Mouse (Mus musculus): ENCODE measurements around the gene Txndc2. TPM values are rescaled to one million over a fixed set of nuclear protein-coding genes. Genes with fewer than 3 reads are reported as not detected.

Txndc2 gene
- polyA plus RNA-seq, 1 experiment from 2014 or later, result 0.15 TPM

- Histone ChIP-seq H3K27me3 (no peaks in the 10 kb centered on the region), H3K9me3 (no peaks in the 10 kb centered on the region), H3K27ac (peak overlapping the region; percentile 99), H3K4me1 (replicated peaks) (peaks cover 36% of the 10 kb centered on the region), H3K36me3 (no peaks in the 10 kb centered on the region), H3K4me2 (peak overlapping the region; percentile 64), H3K9ac (replicated peaks) (peak overlapping the region; percentile 97), H3K4me3 (replicated peaks) (peak overlapping the region; percentile 98)
- peak; percentile 45 for ATAC-seq (ENCODE audit: insufficient number of reproducible peaks, insufficient read depth, low FRiP score, low TSS enrichment, low read depth)
- under 1% methylated on average over 68 of the region's 91 CpGs for WGBS
Observed at GRCm38 (mm10) chr17:65612391-65613141, 29.4 kb downstream of the Txndc2 start.

GRCm38 (mm10) chr17:65611721-65612120 lies 30.2 kb downstream of the Txndc2 start:
- H3K4me1 ChIP-seq (replicated peaks), result peaks cover 42% of the 10 kb centered on the region
- no peaks in the 10 kb centered on the region for H3K9me3 ChIP-seq
- H3K27ac ChIP-seq, result no peak overlapping the region
- H3K9ac ChIP-seq (replicated peaks), result 0 out of 2 replicates have a peak overlapping the region, but pooled peaks have one; percentile 12
- peak overlapping the region; percentile 64 for H3K4me2 ChIP-seq
- H3K4me3 ChIP-seq (replicated peaks), result peak overlapping the region; percentile 98
- no peaks in the 10 kb centered on the region for H3K27me3 ChIP-seq
- 7% methylated on average over 4 of the region's 4 CpGs for WGBS
- H3K36me3 ChIP-seq, result no peaks in the 10 kb centered on the region
- no peak for ATAC-seq (ENCODE audit: insufficient number of reproducible peaks, insufficient read depth, low FRiP score, low TSS enrichment, low read depth)

- H3K4me2 ChIP-seq, result no peak overlapping the region
- H3K4me3 ChIP-seq (replicated peaks), result no peak overlapping the region
- no peaks in the 10 kb centered on the region for H3K36me3 ChIP-seq
- H3K9me3 ChIP-seq, result no peaks in the 10 kb centered on the region
- H3K9ac ChIP-seq (replicated peaks), result no peak overlapping the region
- H3K27ac ChIP-seq, result no peak overlapping the region
- WGBS, result 85% methylated on average over 5 of the region's 5 CpGs
- H3K4me1 ChIP-seq (replicated peaks), result peaks cover 49% of the 10 kb centered on the region
- no peaks in the 10 kb centered on the region for H3K27me3 ChIP-seq
- no peak for ATAC-seq (ENCODE audit: insufficient number of reproducible peaks, insufficient read depth, low FRiP score, low TSS enrichment, low read depth)
Observed at GRCm38 (mm10) chr17:65608743-65609142, 33.2 kb downstream of the Txndc2 start.

- no peaks in the 10 kb centered on the region for H3K9me3 ChIP-seq
- no peak overlapping the region for H3K4me3 ChIP-seq (replicated peaks)
- H3K9ac ChIP-seq (replicated peaks), result no peak overlapping the region
- 81% methylated on average over 2 of the region's 2 CpGs for WGBS
- H3K4me1 ChIP-seq (replicated peaks), result peaks cover 49% of the 10 kb centered on the region
- ATAC-seq (ENCODE audit: insufficient number of reproducible peaks, insufficient read depth, low FRiP score, low TSS enrichment, low read depth), result no peak
- no peak overlapping the region for H3K4me2 ChIP-seq
- H3K36me3 ChIP-seq, result no peaks in the 10 kb centered on the region
- no peak overlapping the region for H3K27ac ChIP-seq
- H3K27me3 ChIP-seq, result no peaks in the 10 kb centered on the region
Observed at GRCm38 (mm10) chr17:65608312-65608687, 33.7 kb downstream of the Txndc2 start.

GRCm38 (mm10) chr17:65607574-65608311 lies 34.2 kb downstream of the Txndc2 start:
- 58% methylated on average over 7 of the region's 7 CpGs for WGBS
- H3K4me3 ChIP-seq (replicated peaks), result no peak overlapping the region
- no peak overlapping the region for H3K4me2 ChIP-seq
- H3K27me3 ChIP-seq, result no peaks in the 10 kb centered on the region
- ATAC-seq (ENCODE audit: insufficient number of reproducible peaks, insufficient read depth, low FRiP score, low TSS enrichment, low read depth), result no peak
- no peaks in the 10 kb centered on the region for H3K9me3 ChIP-seq
- H3K27ac ChIP-seq, result no peak overlapping the region
- H3K36me3 ChIP-seq, result no peaks in the 10 kb centered on the region
- peaks cover 49% of the 10 kb centered on the region for H3K4me1 ChIP-seq (replicated peaks)
- no peak overlapping the region for H3K9ac ChIP-seq (replicated peaks)

GRCm38 (mm10) chr17:65606014-65606413 lies 36.0 kb downstream of the Txndc2 start:
- H3K4me3 ChIP-seq (replicated peaks), result no peak overlapping the region
- H3K4me2 ChIP-seq, result no peak overlapping the region
- no peaks in the 10 kb centered on the region for H3K27me3 ChIP-seq
- no peaks in the 10 kb centered on the region for H3K36me3 ChIP-seq
- ATAC-seq (ENCODE audit: insufficient number of reproducible peaks, insufficient read depth, low FRiP score, low TSS enrichment, low read depth), result no peak
- H3K9me3 ChIP-seq, result no peaks in the 10 kb centered on the region
- no peak overlapping the region for H3K27ac ChIP-seq
- WGBS, result 83% methylated on average over 4 of the region's 4 CpGs
- no peak overlapping the region for H3K9ac ChIP-seq (replicated peaks)
- H3K4me1 ChIP-seq (replicated peaks), result peaks cover 42% of the 10 kb centered on the region

- Histone ChIP-seq H3K27me3 (no peaks in the 10 kb centered on the region), H3K4me3 (replicated peaks) (no peak overlapping the region), H3K27ac (no peak overlapping the region), H3K36me3 (no peaks in the 10 kb centered on the region), H3K4me1 (replicated peaks) (peaks cover 48% of the 10 kb centered on the region), H3K9ac (replicated peaks) (no peak overlapping the region), H3K9me3 (no peaks in the 10 kb centered on the region), H3K4me2 (no peak overlapping the region)
- no peak for ATAC-seq (ENCODE audit: insufficient number of reproducible peaks, insufficient read depth, low FRiP score, low TSS enrichment, low read depth)
Observed at GRCm38 (mm10) chr17:65604892-65605291, 37.1 kb downstream of the Txndc2 start.

GRCm38 (mm10) chr17:65604315-65604714 lies 37.7 kb downstream of the Txndc2 start:
- no peak overlapping the region for H3K4me2 ChIP-seq
- H3K36me3 ChIP-seq, result no peaks in the 10 kb centered on the region
- H3K4me1 ChIP-seq (replicated peaks), result peaks cover 43% of the 10 kb centered on the region
- no peak overlapping the region for H3K27ac ChIP-seq
- H3K9me3 ChIP-seq, result no peaks in the 10 kb centered on the region
- H3K27me3 ChIP-seq, result no peaks in the 10 kb centered on the region
- H3K4me3 ChIP-seq (replicated peaks), result no peak overlapping the region
- no peak for ATAC-seq (ENCODE audit: insufficient number of reproducible peaks, insufficient read depth, low FRiP score, low TSS enrichment, low read depth)
- H3K9ac ChIP-seq (replicated peaks), result no peak overlapping the region

GRCm38 (mm10) chr17:65597857-65598486 lies 44.0 kb downstream of the Txndc2 start:
- Histone ChIP-seq H3K4me3 (replicated peaks) (no peak overlapping the region), H3K4me2 (no peak overlapping the region), H3K9ac (replicated peaks) (no peak overlapping the region), H3K9me3 (no peaks in the 10 kb centered on the region), H3K36me3 (peaks cover 2% of the 10 kb centered on the region), H3K27me3 (no peaks in the 10 kb centered on the region), H3K4me1 (replicated peaks) (peaks cover 24% of the 10 kb centered on the region), H3K27ac (no peak overlapping the region)
- 84% methylated on average over 3 of the region's 3 CpGs for WGBS
- ATAC-seq (ENCODE audit: insufficient number of reproducible peaks, insufficient read depth, low FRiP score, low TSS enrichment, low read depth), result no peak

- H3K4me2 ChIP-seq, result no peak overlapping the region
- peaks cover 19% of the 10 kb centered on the region for H3K36me3 ChIP-seq
- H3K9ac ChIP-seq (replicated peaks), result no peak overlapping the region
- H3K4me3 ChIP-seq (replicated peaks), result no peak overlapping the region
- H3K27me3 ChIP-seq, result no peaks in the 10 kb centered on the region
- no peaks in the 10 kb centered on the region for H3K9me3 ChIP-seq
- no peak overlapping the region for H3K27ac ChIP-seq
- H3K4me1 ChIP-seq (replicated peaks), result peaks cover 15% of the 10 kb centered on the region
- ATAC-seq (ENCODE audit: insufficient number of reproducible peaks, insufficient read depth, low FRiP score, low TSS enrichment, low read depth), result no peak
- 96% methylated on average over 8 of the region's 8 CpGs for WGBS
Observed at GRCm38 (mm10) chr17:65594687-65595086, 47.3 kb downstream of the Txndc2 start.
